Mouse (Mus musculus) central nervous system, embryonic 11.5 days (tissue): ENCODE measurements around the gene Eqtn. TPM values are rescaled to one million over a fixed set of nuclear protein-coding genes. Genes with fewer than 3 reads are reported as not detected.

ENCODE experiments used
- polyA plus RNA-seq: library from polyadenylated mRNA; depleted of rRNA; stranded (reverse); fragments of >200 nt; gene quantifications from 2 replicates; pipeline ENCODE4 v1.2.3, GENCODE M21; 2012; rRNA removed

The Eqtn gene
- 0.42 and 0.87 TPM in 2 replicates for polyA plus RNA-seq

GRCm38 (mm10) chr4:94928743-94929142 lies at the start of gene Eqtn:
TSS of gene Eqtn (minus strand) at chr4:94928843.

Other genes starting within 250 kb of the Eqtn start
- gene Tek, start 189.6 kb downstream of the Eqtn start, polyA plus RNA-seq: 6.1 and 8.6 TPM in 2 replicates
- 12.5 and 21.1 TPM in 2 replicates for gene Mysm1, start 50.3 kb upstream of the Eqtn start, polyA plus RNA-seq
- 48.0 and 48.4 TPM in 2 replicates for gene Jun, start 123.4 kb upstream of the Eqtn start, polyA plus RNA-seq